Mouse (Mus musculus): ENCODE measurements around the gene Spdef.

Gene Spdef

GRCm38 (mm10) chr17:27725412-27725811 is 3.3 kb downstream of the Spdef start:
- CTCF ChIA-PET = no interaction called here

- CTCF ChIA-PET = no interaction called here
Observed at GRCm38 (mm10) chr17:27725011-27725410, 3.7 kb downstream of the Spdef start.

GRCm38 (mm10) chr17:27724327-27724726 is 4.4 kb downstream of the Spdef start:
- CTCF ChIA-PET = no interaction called here

GRCm38 (mm10) chr17:27721125-27721664 is 7.6 kb downstream of the Spdef start:
- CTCF ChIA-PET = interaction anchor here (0.5 kb wide), 1 partner anchor 422 kb away, joined by 3 read pairs; no protein-coding TSS in a partner anchor

- CTCF ChIA-PET = no interaction called here
Observed at GRCm38 (mm10) chr17:27720326-27720725, 8.4 kb downstream of the Spdef start.

GRCm38 (mm10) chr17:27719663-27720062 is 9.1 kb downstream of the Spdef start:
- CTCF ChIA-PET = no interaction called here

GRCm38 (mm10) chr17:27718250-27718649 is 10.5 kb downstream of the Spdef start:
- CTCF ChIA-PET = no interaction called here

GRCm38 (mm10) chr17:27716804-27717203 is 12.0 kb downstream of the Spdef start:
- CTCF ChIA-PET = no interaction called here

- CTCF ChIA-PET = no interaction called here
Observed at GRCm38 (mm10) chr17:27712832-27713231, 15.9 kb downstream of the Spdef start.

- CTCF ChIA-PET = no interaction called here
Observed at GRCm38 (mm10) chr17:27709650-27710049, 19.1 kb downstream of the Spdef start.

GRCm38 (mm10) chr17:27707954-27708661 is 20.6 kb downstream of the Spdef start:
- CTCF ChIA-PET = interaction anchor here (0.6 to 0.7 kb wide), 3 partner anchors 38 to 577 kb away, joined by 3 to 4 read pairs (median 3); no protein-coding TSS in a partner anchor

GRCm38 (mm10) chr17:27705661-27706060 is 23.1 kb downstream of the Spdef start:
- CTCF ChIA-PET = no interaction called here

GRCm38 (mm10) chr17:27703961-27704621 is 24.7 kb downstream of the Spdef start:
- CTCF ChIA-PET = interaction anchor here (0.6 kb wide), 1 partner anchor 11 kb away, joined by 8 read pairs; no protein-coding TSS in a partner anchor

GRCm38 (mm10) chr17:27702518-27702917 is 26.2 kb downstream of the Spdef start:
- CTCF ChIA-PET = interaction anchor here (0.7 to 0.9 kb wide), 4 partner anchors 19 to 1593 kb away, joined by 6 to 12 read pairs (median 8); no protein-coding TSS in a partner anchor

- CTCF ChIA-PET = interaction anchor here (0.7 kb wide), 3 partner anchors 18 to 1593 kb away, joined by 6 to 9 read pairs (median 7); no protein-coding TSS in a partner anchor
Observed at GRCm38 (mm10) chr17:27701856-27702255, 26.9 kb downstream of the Spdef start.

- CTCF ChIA-PET = interaction anchor here (0.6 kb wide), 1 partner anchor 14 kb away, joined by 7 read pairs; no protein-coding TSS in a partner anchor
Observed at GRCm38 (mm10) chr17:27700812-27701211, 27.9 kb downstream of the Spdef start.

GRCm38 (mm10) chr17:27699641-27700244 is 29.0 kb downstream of the Spdef start:
- CTCF ChIA-PET = interaction anchor here (0.7 kb wide), 1 partner anchor 176 kb away, joined by 4 read pairs; no protein-coding TSS in a partner anchor

- CTCF ChIA-PET = interaction anchor here (0.7 kb wide), 1 partner anchor 1943 kb away, joined by 3 read pairs; no protein-coding TSS in a partner anchor
Observed at GRCm38 (mm10) chr17:27690993-27691693, 37.6 kb downstream of the Spdef start.

GRCm38 (mm10) chr17:27686395-27686794 is 42.4 kb downstream of the Spdef start:
- CTCF ChIA-PET = interaction anchor here (0.7 to 0.8 kb wide), 2 partner anchors 15 to 239 kb away, joined by 5 to 7 read pairs; no protein-coding TSS in a partner anchor

- CTCF ChIA-PET = no interaction called here
Observed at GRCm38 (mm10) chr17:27685550-27685913, 43.2 kb downstream of the Spdef start.

GRCm38 (mm10) chr17:27684886-27685549 is 43.7 kb downstream of the Spdef start:
- CTCF ChIA-PET = no interaction called here
